Mouse (Mus musculus) lung, postnatal 0 days (tissue): ENCODE results near the gene Ttll5.

Experiments used
- CTCF ChIP-seq: IDR thresholded peaks from 2 replicates; pipeline ENCODE4 v1.5.1; 2016; ENCODE audit warnings: antibody characterized with exemption, mild to moderate bottlenecking
- EP300 ChIP-seq: IDR thresholded peaks from 2 replicates; pipeline ENCODE4 v1.6.1; 2016; ENCODE audit warnings: antibody characterized with exemption, mild to moderate bottlenecking, control low read depth

DNA sequence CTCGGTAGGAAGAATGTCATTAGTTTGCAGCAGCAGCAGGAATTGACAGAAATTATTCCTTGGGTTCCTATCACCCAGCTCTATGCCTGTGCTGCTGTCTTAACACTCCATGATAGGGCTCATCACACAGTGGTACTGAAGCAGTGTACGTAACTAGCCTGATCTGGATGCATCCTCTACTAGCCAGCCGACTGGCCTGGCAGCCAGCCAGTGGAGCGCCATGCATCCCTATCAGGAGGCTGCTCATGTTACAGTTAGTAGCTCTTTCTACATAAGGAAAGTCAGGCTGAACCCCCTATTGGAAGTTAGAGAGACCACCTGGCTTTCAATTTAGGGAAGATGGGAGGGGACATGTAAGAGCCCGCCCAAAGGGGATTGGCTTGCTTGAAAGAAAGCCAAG lies 202.5 kb downstream of the Ttll5 start:
- TF ChIP-seq EP300 (no peak), CTCF (no peak)
